Mouse (Mus musculus) C2C12 (cell line): ENCODE measurements around the gene Epha4.

Experiments used
- CEBPB ChIP-seq: IDR thresholded peaks from one replicate; pipeline ENCODE4 v1.6.1; 2011; ENCODE audit warnings: low read depth, mild to moderate bottlenecking, control low read depth, moderate library complexity
- CTCF ChIP-seq: IDR thresholded peaks from one replicate; pipeline ENCODE4 v1.5.1; 2011; ENCODE audit not compliant: control insufficient read depth, insufficient read depth, insufficient read length
- FOSL1 ChIP-seq: IDR thresholded peaks from one replicate; pipeline ENCODE4 v1.8.0; 2011; ENCODE audit warnings: mild to moderate bottlenecking, low read length; ENCODE audit not compliant: poor library complexity, insufficient read depth, severe bottlenecking
- MAX ChIP-seq: IDR thresholded peaks from one replicate; pipeline ENCODE4 v1.6.1; 2011; ENCODE audit warnings: mild to moderate bottlenecking, control low read depth
- MYOD1 ChIP-seq: IDR thresholded peaks from one replicate; pipeline ENCODE4 v1.6.1; 2011; ENCODE audit warnings: low read depth; ENCODE audit not compliant: control insufficient read depth, insufficient read length
- MYOG ChIP-seq: IDR thresholded peaks from one replicate; pipeline ENCODE4 v1.6.1; 2011; ENCODE audit not compliant: control insufficient read depth, insufficient read length; ENCODE audit errors: extremely low read depth
- USF1 ChIP-seq: IDR thresholded peaks from one replicate; pipeline ENCODE4 v1.6.1; 2011; ENCODE audit warnings: low read depth, mild to moderate bottlenecking, control low read depth, moderate library complexity

DNA sequence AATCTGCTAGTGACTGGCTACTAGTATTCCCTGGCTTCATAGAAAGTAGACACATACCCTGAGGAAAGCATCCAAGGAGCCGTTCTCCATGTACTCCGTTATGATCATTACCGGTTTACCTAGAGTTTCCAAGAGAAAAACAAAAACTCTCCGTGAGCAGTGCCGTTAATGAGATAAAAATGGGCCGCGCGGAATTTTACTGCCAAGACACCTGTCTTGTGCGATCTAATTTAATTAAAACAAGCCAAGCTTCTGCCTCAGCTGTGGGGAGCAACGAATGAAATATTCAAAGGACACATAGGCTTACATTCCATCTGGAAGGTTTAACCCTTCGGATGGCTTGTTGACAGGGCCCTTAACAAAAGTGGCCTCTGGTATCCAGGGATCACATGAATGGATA, 131.4 kb downstream of the Epha4 start:
- TF ChIP-seq CTCF (no peak), USF1 (no peak), CEBPB (no peak), MAX (no peak), MYOG (no peak), MYOD1 (no peak), FOSL1 (no peak)
